Mouse (Mus musculus) CH12.LX (cell line): Measurements from ENCODE around the gene Cmah. TPM values are rescaled to one million over a fixed set of nuclear protein-coding genes. Genes with fewer than 3 reads are reported as not detected.
A peak's percentile ranks its signal among the peaks of the same experiment; 100 is the strongest.

Experiments used
- DNase-seq: peaks from one replicate; pipeline ENCODE4 v3.0.0-alpha.2; 2013; ENCODE audit errors: extremely low read depth
- H3K27ac ChIP-seq: 2 replicates; pipeline ENCODE4 v1.5.1; 2012; ENCODE audit warnings: low read depth, mild to moderate bottlenecking, control low read depth, moderate library complexity; ENCODE audit not compliant: insufficient read depth
- H3K27me3 ChIP-seq: replicated peaks from 2 replicates; pipeline ENCODE3; 2012; ENCODE audit warnings: inconsistent platforms
- H3K36me3 ChIP-seq, 2 experiments: replicated peaks in 1 of 2; 2 replicates each; pipeline versions ENCODE3 to v1.6.1; 2012; ENCODE audit warnings: inconsistent platforms in 1 of 2, low read length in 1 of 2, mild to moderate bottlenecking in 1 of 2, mixed read lengths in 1 of 2, moderate library complexity in 1 of 2; ENCODE audit not compliant: control insufficient read depth in 1 of 2, insufficient read depth in 1 of 2
- H3K4me1 ChIP-seq, 2 experiments: 2 replicates each; pipeline ENCODE4 v1.6.1; 2012; ENCODE audit warnings: inconsistent platforms in 1 of 2, moderate library complexity in 1 of 2; ENCODE audit not compliant: insufficient read depth in 2 of 2, control insufficient read depth in 1 of 2
- H3K4me2 ChIP-seq: 2 replicates; pipeline ENCODE4 v1.6.1; 2012; ENCODE audit warnings: low read depth, mild to moderate bottlenecking, control low read depth; ENCODE audit not compliant: poor library complexity, insufficient read depth, severe bottlenecking
- H3K4me3 ChIP-seq, 3 experiments: fragments of 150-350 bp in 1 of 3; sonication (generic) in 1 of 3; replicated peaks in 1 of 3; 2 replicates each; pipeline versions ENCODE3 to v1.5.1; 2011 to 2012; ENCODE audit warnings: low read depth in 2 of 3, low read length in 2 of 3, mild to moderate bottlenecking in 2 of 3, moderate library complexity in 2 of 3, control low read depth in 1 of 3, improper control_type of control experiment in 1 of 3, inconsistent platforms in 1 of 3, mixed read lengths in 1 of 3; ENCODE audit not compliant: poor library complexity in 1 of 3
- H3K79me2 ChIP-seq: replicated peaks from 2 replicates; pipeline ENCODE4 v1.6.1; 2012; ENCODE audit warnings: mild to moderate bottlenecking, moderate library complexity; ENCODE audit not compliant: control insufficient read depth, poor library complexity, insufficient read depth, severe bottlenecking; ENCODE audit errors: extremely low read depth
- H3K9ac ChIP-seq: 2 replicates; pipeline ENCODE4 v1.6.1; 2012; ENCODE audit warnings: low read depth, mild to moderate bottlenecking, control low read depth, moderate library complexity; ENCODE audit not compliant: insufficient read depth
- H3K9me3 ChIP-seq: replicated peaks from 2 replicates; pipeline ENCODE3; 2012; ENCODE audit warnings: low read length, inconsistent platforms, mixed read lengths
- BHLHE40 ChIP-seq: IDR thresholded peaks from 2 replicates; pipeline ENCODE4 v1.6.1; 2011; ENCODE audit warnings: mild to moderate bottlenecking, low read depth, low read length, improper control_type of control experiment
- CTCF ChIP-seq, 2 experiments: IDR thresholded peaks in 1 of 2; conservative IDR thresholded peaks in 1 of 2; 2 replicates each; pipeline ENCODE4 v1.5.1; 2011 to 2012; ENCODE audit warnings: low read depth in 2 of 2, low read length in 2 of 2, improper control_type of control experiment in 1 of 2, inconsistent platforms in 1 of 2, mild to moderate bottlenecking in 1 of 2, moderate library complexity in 1 of 2
- E2F4 ChIP-seq: IDR thresholded peaks from 2 replicates; pipeline ENCODE4 v1.6.1; 2011; ENCODE audit warnings: low read depth, low read length, improper control_type of control experiment; ENCODE audit not compliant: insufficient replicate concordance
- EP300 ChIP-seq: IDR thresholded peaks from 2 replicates; pipeline ENCODE4 v1.6.1; 2011; ENCODE audit warnings: low read length, improper control_type of control experiment
- ETS1 ChIP-seq: conservative IDR thresholded peaks from 2 replicates; pipeline ENCODE4 v1.6.1; 2012; ENCODE audit warnings: low read depth, mild to moderate bottlenecking, inconsistent platforms, low read length, improper control_type of control experiment, moderate library complexity
- GABPA ChIP-seq: IDR thresholded peaks from 2 replicates; pipeline ENCODE4 v1.6.1; 2012; ENCODE audit warnings: low read depth, low read length, improper control_type of control experiment, inconsistent platforms; ENCODE audit not compliant: insufficient replicate concordance
- IRF4 ChIP-seq: IDR thresholded peaks from 2 replicates; pipeline ENCODE4 v1.6.1; 2014; ENCODE audit warnings: low read depth, mild to moderate bottlenecking, inconsistent platforms, low read length, improper control_type of control experiment
- MAX ChIP-seq: IDR thresholded peaks from 2 replicates; pipeline ENCODE4 v1.6.1; 2011; ENCODE audit warnings: low read length, improper control_type of control experiment
- MAZ ChIP-seq: IDR thresholded peaks from 2 replicates; pipeline ENCODE4 v1.6.1; 2012; ENCODE audit warnings: low read depth, mild to moderate bottlenecking, inconsistent platforms, low read length, improper control_type of control experiment, moderate library complexity
- MEF2A ChIP-seq: IDR thresholded peaks from 2 replicates; pipeline ENCODE4 v1.6.1; 2014; ENCODE audit warnings: low read depth, mild to moderate bottlenecking, inconsistent platforms, low read length, improper control_type of control experiment, borderline replicate concordance
- MXI1 ChIP-seq: IDR thresholded peaks from 2 replicates; pipeline ENCODE4 v1.6.1; 2011; ENCODE audit warnings: mild to moderate bottlenecking, low read depth, low read length, improper control_type of control experiment
- NELFE ChIP-seq: IDR thresholded peaks from 2 replicates; pipeline ENCODE4 v1.6.1; 2011; ENCODE audit warnings: low read depth, low read length, improper control_type of control experiment
- PAX5 ChIP-seq: IDR thresholded peaks from 2 replicates; pipeline ENCODE4 v1.6.1; 2012; ENCODE audit warnings: low read length, inconsistent platforms, mixed read lengths
- RAD21 ChIP-seq: IDR thresholded peaks from 2 replicates; pipeline ENCODE4 v1.6.1; 2011; ENCODE audit warnings: low read depth, mild to moderate bottlenecking, low read length, improper control_type of control experiment, moderate library complexity
- SIN3A ChIP-seq: IDR thresholded peaks from 2 replicates; pipeline ENCODE4 v1.6.1; 2012; ENCODE audit warnings: low read length, improper control_type of control experiment, inconsistent platforms
- SMC3 ChIP-seq: IDR thresholded peaks from 2 replicates; pipeline ENCODE4 v1.6.1; 2011; ENCODE audit warnings: low read depth, low read length, improper control_type of control experiment
- TCF12 ChIP-seq: IDR thresholded peaks from 2 replicates; pipeline ENCODE4 v1.6.1; 2014; ENCODE audit warnings: low read depth, mild to moderate bottlenecking, inconsistent platforms, low read length, improper control_type of control experiment
- UBTF ChIP-seq: IDR thresholded peaks from 2 replicates; pipeline ENCODE4 v1.6.1; 2012; ENCODE audit warnings: low read depth, mild to moderate bottlenecking, inconsistent platforms, low read length, improper control_type of control experiment, moderate library complexity
- USF1 ChIP-seq: IDR thresholded peaks from 2 replicates; pipeline ENCODE4 v1.6.1; 2014; ENCODE audit warnings: low read depth, mild to moderate bottlenecking, inconsistent platforms, low read length, improper control_type of control experiment
- USF2 ChIP-seq: conservative IDR thresholded peaks from 2 replicates; pipeline ENCODE4 v1.6.1; 2011; ENCODE audit warnings: low read depth, low read length, improper control_type of control experiment
- ZC3H11A ChIP-seq: IDR thresholded peaks from 2 replicates; pipeline ENCODE4 v1.6.1; 2012; ENCODE audit warnings: low read depth, mild to moderate bottlenecking, inconsistent platforms, low read length, improper control_type of control experiment
- ZKSCAN1 ChIP-seq: IDR thresholded peaks from 2 replicates; pipeline ENCODE4 v1.6.1; 2012; ENCODE audit warnings: low read depth, inconsistent platforms, low read length, improper control_type of control experiment, borderline replicate concordance
- dilution Hi-C: fragments of 300-500 bp; cut with MboI; formaldehyde crosslinking; loops from 2 replicates; pipeline ENCODE4 v1.14.3; 2020; ENCODE audit warnings: low sequenced_read_pairs; ENCODE audit not compliant: extremely low pct_unique_long_range_greater_than_20kb, extremely low pct_ligation_motif_present
- in situ Hi-C: fragments of 300-500 bp; cut with MboI; formaldehyde crosslinking; loops from 3 replicates; pipeline ENCODE4 v1.14.3; 2019; ENCODE audit warnings: low sequenced_read_pairs, low pct_ligation_motif_present, low pct_unique_long_range_greater_than_20kb, mixed read lengths
- polyA plus RNA-seq: library from polyadenylated mRNA; unstranded; fragments of >175 nt; gene quantifications from 2 replicates; pipeline ENCODE4 v1.2.1, GENCODE M21; 2012; ENCODE audit warnings: low read depth; ENCODE audit not compliant: insufficient read length
- total RNA-seq, 2 experiments: library from RNA; depleted of rRNA; stranded (reverse); fragments of 300-350 nt in 1 of 2; fragments of >200 nt in 1 of 2; gene quantifications; 2 replicates each; pipeline ENCODE4 v1.2.3; 2012 to 2014

Cmah gene
- total and polyA plus RNA-seq, 3 experiments = 5.0 to 17.4 (median 5.5) TPM

- H3K27me3 ChIP-seq = no peaks in the 10 kb centered on the region
- dilution Hi-C loops (no loop called here), in situ Hi-C loops (loop anchor here (10.0 to 25.0 kb wide), 4 partner anchors 88 to 575 kb away; no protein-coding TSS in a partner anchor)
- H3K9ac ChIP-seq = no peak overlapping the region
- no peaks in the 10 kb centered on the region for H3K79me2 ChIP-seq
- no peak overlapping the region for H3K4me3 ChIP-seq
- H3K9me3 ChIP-seq = no peaks in the 10 kb centered on the region
- DNase-seq = no peak
- H3K4me1 ChIP-seq = peaks cover 5 to 29% of the 10 kb centered on the region in 2 experiments
- H3K27ac ChIP-seq = no peak overlapping the region
- TF ChIP-seq PAX5 (no peak), ETS1 (no peak), SIN3A (no peak), MAX (no peak), E2F4 (no peak), GABPA (no peak), IRF4 (no peak), NELFE (no peak), USF2 (no peak), UBTF (no peak), ZKSCAN1 (no peak), CTCF (conservative IDR thresholded peaks at IDR 0.05 in 1 of 2, IDR thresholded peaks at IDR 0.05 in 1 of 2; ENCODE audit: low read depth in 2 of 2, low read length in 2 of 2) (no peak)
- no peaks in the 10 kb centered on the region for H3K36me3 ChIP-seq
- no peak overlapping the region for H3K4me2 ChIP-seq
These were observed 9.6 kb downstream of the Cmah start for GRCm38 (mm10) chr13:24336818-24337217.

GRCm38 (mm10) chr13:24337874-24338273 is 10.7 kb downstream of the Cmah start:
- H3K9ac ChIP-seq = peak overlapping the region; percentile 20
- DNase-seq = peak; percentile 78
- dilution Hi-C loops (no loop called here), in situ Hi-C loops (loop anchor here (10.0 to 25.0 kb wide), 4 partner anchors 87 to 574 kb away; no protein-coding TSS in a partner anchor)
- H3K36me3 ChIP-seq = no peaks in the 10 kb centered on the region
- H3K27ac ChIP-seq = peak overlapping the region; percentile 25; the same call in 1 of the 2 replicates
- H3K4me3 ChIP-seq = no peak overlapping the region
- TF ChIP-seq MAX = peak; percentile 28; the same call in 1 of the 2 replicates
- peak; percentile 39 for TF ChIP-seq ZC3H11A
- TF ChIP-seq NELFE = peak; percentile 14; the same call in 1 of the 2 replicates
- TF ChIP-seq USF1 = peak; percentile 47; the same call in 1 of the 2 replicates
- TF ChIP-seq MAZ = 0 out of 2 replicates have a peak, but pooled peaks have one; percentile 30
- TF ChIP-seq MEF2A = no peak
- 0 out of 2 replicates have a peak, but pooled peaks have one; percentile 19 for TF ChIP-seq USF2
- peak; percentile 36; the same call in 1 of the 2 replicates for TF ChIP-seq SIN3A
- no peak for TF ChIP-seq BHLHE40
- peak; percentile 42; the same call in 1 of the 2 replicates for TF ChIP-seq MXI1
- peak; percentile 88 for TF ChIP-seq SMC3
- no peak for TF ChIP-seq PAX5
- 0 out of 2 replicates have a peak, but pooled peaks have one; percentile 4 for TF ChIP-seq TCF12
- peak; percentile 94 for TF ChIP-seq RAD21
- TF ChIP-seq EP300 = 0 out of 2 replicates have a peak, but pooled peaks have one; percentile 41
- peak; percentile 63 to 91 for TF ChIP-seq CTCF (conservative IDR thresholded peaks at IDR 0.05 in 1 of 2, IDR thresholded peaks at IDR 0.05 in 1 of 2; ENCODE audit: low read depth in 2 of 2, low read length in 2 of 2)
- 0 out of 2 replicates have a peak, but pooled peaks have one; percentile 24 for TF ChIP-seq ETS1
- no peak; the same call in 1 of the 2 replicates for TF ChIP-seq IRF4
- H3K4me2 ChIP-seq = peak overlapping the region; percentile 59
- H3K79me2 ChIP-seq = no peaks in the 10 kb centered on the region
- peaks cover 5 to 25% of the 10 kb centered on the region in 2 experiments for H3K4me1 ChIP-seq
- H3K27me3 ChIP-seq = no peaks in the 10 kb centered on the region
- no peaks in the 10 kb centered on the region for H3K9me3 ChIP-seq
